Mouse (Mus musculus) erythroblast, embryonic 14.5 days (primary cell): ENCODE results near the gene Sgpp2.

Experiments used
- GATA1 ChIP-seq: IDR thresholded peaks from 2 replicates; pipeline ENCODE4 v1.6.1; 2012; ENCODE audit warnings: low read length, inconsistent platforms, mixed read lengths
- TAL1 ChIP-seq: IDR thresholded peaks from 3 replicates; pipeline ENCODE4 v1.6.1; 2012; ENCODE audit warnings: low read length, inconsistent platforms, mixed read lengths

GRCm38 (mm10) chr1:78433472-78433871 is 123.3 kb downstream of the Sgpp2 start:
- TF ChIP-seq TAL1 (no peak), GATA1 (no peak)
